Mouse (Mus musculus): Measurements from ENCODE around the gene Rims1. TPM values are rescaled to one million over a fixed set of nuclear protein-coding genes. Genes with fewer than 3 reads are reported as not detected.

Rims1 gene
- polyA plus RNA-seq, 1 experiment from 2014 or later: 0.15 TPM

- WGBS (ENCODE audit: insufficient replicate concordance): 63% methylated on average over 4 of the region's 4 CpGs
- no peak for ATAC-seq (ENCODE audit: low read depth)
- Histone ChIP-seq H3K27me3 (no peaks in the 10 kb centered on the region), H3K36me3 (no peaks in the 10 kb centered on the region), H3K4me1 (replicated peaks) (no peaks in the 10 kb centered on the region), H3K4me2 (no peak overlapping the region), H3K9me3 (replicated peaks) (no peaks in the 10 kb centered on the region), H3K9ac (no peak overlapping the region), H3K27ac (no peak overlapping the region), H3K4me3 (replicated peaks) (no peak overlapping the region)
- DNase-seq: no peak
Observed at GRCm38 (mm10) chr1:22763376-22763775, 42.4 kb downstream of the Rims1 start.

- no peak overlapping the region for H3K9ac ChIP-seq
- H3K36me3 ChIP-seq: no peaks in the 10 kb centered on the region
- H3K4me2 ChIP-seq: no peak overlapping the region
- no peak overlapping the region for H3K4me3 ChIP-seq (replicated peaks)
- ATAC-seq (ENCODE audit: low read depth) (no peak), DNase-seq (no peak)
- 72% methylated on average over 5 of the region's 5 CpGs for WGBS (ENCODE audit: insufficient replicate concordance)
- no peak overlapping the region for H3K27ac ChIP-seq
- no peaks in the 10 kb centered on the region for H3K27me3 ChIP-seq
- H3K4me1 ChIP-seq (replicated peaks): no peaks in the 10 kb centered on the region
- H3K9me3 ChIP-seq (replicated peaks): no peaks in the 10 kb centered on the region
Observed at GRCm38 (mm10) chr1:22762780-22763179, 43.0 kb downstream of the Rims1 start.

- H3K36me3 ChIP-seq: no peaks in the 10 kb centered on the region
- H3K4me3 ChIP-seq (replicated peaks): no peak overlapping the region
- no peak overlapping the region for H3K27ac ChIP-seq
- no peak for DNase-seq
- WGBS (ENCODE audit: insufficient replicate concordance): 34% methylated on average over 2 of the region's 2 CpGs
- no peak overlapping the region for H3K4me2 ChIP-seq
- no peaks in the 10 kb centered on the region for H3K27me3 ChIP-seq
- ATAC-seq (ENCODE audit: low read depth): no peak
- H3K9ac ChIP-seq: no peak overlapping the region
- H3K9me3 ChIP-seq (replicated peaks): no peaks in the 10 kb centered on the region
- no peaks in the 10 kb centered on the region for H3K4me1 ChIP-seq (replicated peaks)
Observed at GRCm38 (mm10) chr1:22750536-22750935, 55.3 kb downstream of the Rims1 start.

- no peaks in the 10 kb centered on the region for H3K36me3 ChIP-seq
- H3K27me3 ChIP-seq: no peaks in the 10 kb centered on the region
- no peaks in the 10 kb centered on the region for H3K4me1 ChIP-seq (replicated peaks)
- H3K4me3 ChIP-seq (replicated peaks): no peak overlapping the region
- no peak for DNase-seq
- H3K27ac ChIP-seq: no peak overlapping the region
- no peak for ATAC-seq (ENCODE audit: low read depth)
- no peak overlapping the region for H3K4me2 ChIP-seq
- no peak overlapping the region for H3K9ac ChIP-seq
- no peaks in the 10 kb centered on the region for H3K9me3 ChIP-seq (replicated peaks)
- WGBS (ENCODE audit: insufficient replicate concordance): 68% methylated on average over 5 of the region's 5 CpGs
Observed at GRCm38 (mm10) chr1:22744655-22745054, 61.1 kb downstream of the Rims1 start.

GRCm38 (mm10) chr1:22737491-22737890 lies 68.3 kb downstream of the Rims1 start:
- no peak for DNase-seq

GRCm38 (mm10) chr1:22734429-22734828 lies 71.4 kb downstream of the Rims1 start:
- H3K27me3 ChIP-seq: no peaks in the 10 kb centered on the region
- H3K36me3 ChIP-seq: no peaks in the 10 kb centered on the region
- DNase-seq (no peak), ATAC-seq (ENCODE audit: low read depth) (no peak)
- 67% methylated on average over 2 of the region's 2 CpGs for WGBS (ENCODE audit: insufficient replicate concordance)
- H3K4me3 ChIP-seq (replicated peaks): no peak overlapping the region
- H3K9ac ChIP-seq: no peak overlapping the region
- no peak overlapping the region for H3K27ac ChIP-seq
- H3K4me2 ChIP-seq: no peak overlapping the region
- no peaks in the 10 kb centered on the region for H3K4me1 ChIP-seq (replicated peaks)
- H3K9me3 ChIP-seq (replicated peaks): no peaks in the 10 kb centered on the region

More at GRCm38 (mm10) chr1:22737491-22737890, 68.3 kb downstream of the Rims1 start:
- no peak for ATAC-seq (ENCODE audit: low read depth)
- no peaks in the 10 kb centered on the region for H3K27me3 ChIP-seq
- no peaks in the 10 kb centered on the region for H3K9me3 ChIP-seq (replicated peaks)
- H3K4me1 ChIP-seq (replicated peaks): no peaks in the 10 kb centered on the region
- no peak overlapping the region for H3K27ac ChIP-seq
- H3K4me3 ChIP-seq (replicated peaks): no peak overlapping the region
- 65% methylated on average over 6 of the region's 6 CpGs for WGBS (ENCODE audit: insufficient replicate concordance)
- no peak overlapping the region for H3K9ac ChIP-seq
- H3K36me3 ChIP-seq: no peaks in the 10 kb centered on the region
- no peak overlapping the region for H3K4me2 ChIP-seq

- WGBS (ENCODE audit: insufficient replicate concordance): 67% methylated on average over 1 of the region's 1 CpGs
- Histone ChIP-seq H3K27me3 (no peaks in the 10 kb centered on the region), H3K4me1 (replicated peaks) (no peaks in the 10 kb centered on the region), H3K27ac (no peak overlapping the region), H3K4me3 (replicated peaks) (no peak overlapping the region), H3K9ac (no peak overlapping the region), H3K36me3 (no peaks in the 10 kb centered on the region), H3K9me3 (replicated peaks) (no peaks in the 10 kb centered on the region), H3K4me2 (no peak overlapping the region)
- no peak for ATAC-seq (ENCODE audit: low read depth)
- DNase-seq: no peak
Observed at GRCm38 (mm10) chr1:22733281-22733680, 72.5 kb downstream of the Rims1 start.

- Histone ChIP-seq H3K27me3 (no peaks in the 10 kb centered on the region), H3K9ac (no peak overlapping the region), H3K4me1 (replicated peaks) (no peaks in the 10 kb centered on the region), H3K27ac (no peak overlapping the region), H3K9me3 (replicated peaks) (no peaks in the 10 kb centered on the region), H3K4me3 (replicated peaks) (no peak overlapping the region), H3K36me3 (no peaks in the 10 kb centered on the region), H3K4me2 (no peak overlapping the region)
- WGBS (ENCODE audit: insufficient replicate concordance): 50% methylated on average over 4 of the region's 4 CpGs
- no peak for ATAC-seq (ENCODE audit: low read depth)
- DNase-seq: no peak
Observed at GRCm38 (mm10) chr1:22728207-22728606, 77.6 kb downstream of the Rims1 start.

- no peaks in the 10 kb centered on the region for H3K36me3 ChIP-seq
- DNase-seq (no peak), ATAC-seq (ENCODE audit: low read depth) (no peak)
- no peak overlapping the region for H3K4me3 ChIP-seq (replicated peaks)
- no peaks in the 10 kb centered on the region for H3K4me1 ChIP-seq (replicated peaks)
- H3K9ac ChIP-seq: no peak overlapping the region
- H3K4me2 ChIP-seq: no peak overlapping the region
- no peaks in the 10 kb centered on the region for H3K9me3 ChIP-seq (replicated peaks)
- H3K27me3 ChIP-seq: no peaks in the 10 kb centered on the region
- H3K27ac ChIP-seq: no peak overlapping the region
Observed at GRCm38 (mm10) chr1:22721706-22722105, 84.1 kb downstream of the Rims1 start.

GRCm38 (mm10) chr1:22720714-22721113 lies 85.1 kb downstream of the Rims1 start:
- DNase-seq (no peak), ATAC-seq (ENCODE audit: low read depth) (no peak)
- Histone ChIP-seq H3K9me3 (replicated peaks) (no peaks in the 10 kb centered on the region), H3K4me2 (no peak overlapping the region), H3K36me3 (no peaks in the 10 kb centered on the region), H3K4me1 (replicated peaks) (no peaks in the 10 kb centered on the region), H3K27ac (no peak overlapping the region), H3K4me3 (replicated peaks) (no peak overlapping the region), H3K27me3 (no peaks in the 10 kb centered on the region), H3K9ac (no peak overlapping the region)
- 41% methylated on average over 2 of the region's 2 CpGs for WGBS (ENCODE audit: insufficient replicate concordance)

- 33% methylated on average over 2 of the region's 2 CpGs for WGBS (ENCODE audit: insufficient replicate concordance)
- DNase-seq (no peak), ATAC-seq (ENCODE audit: low read depth) (no peak)
- Histone ChIP-seq H3K27ac (no peak overlapping the region), H3K27me3 (no peaks in the 10 kb centered on the region), H3K4me1 (replicated peaks) (no peaks in the 10 kb centered on the region), H3K4me3 (replicated peaks) (no peak overlapping the region), H3K9ac (no peak overlapping the region), H3K36me3 (no peaks in the 10 kb centered on the region), H3K9me3 (replicated peaks) (no peaks in the 10 kb centered on the region), H3K4me2 (no peak overlapping the region)
Observed at GRCm38 (mm10) chr1:22709461-22709860, 96.3 kb downstream of the Rims1 start.

- no peaks in the 10 kb centered on the region for H3K36me3 ChIP-seq
- H3K27ac ChIP-seq: no peak overlapping the region
- H3K4me1 ChIP-seq (replicated peaks): no peaks in the 10 kb centered on the region
- DNase-seq (no peak), ATAC-seq (ENCODE audit: low read depth) (no peak)
- no peak overlapping the region for H3K4me3 ChIP-seq (replicated peaks)
- H3K9me3 ChIP-seq (replicated peaks): no peaks in the 10 kb centered on the region
- no peaks in the 10 kb centered on the region for H3K27me3 ChIP-seq
- H3K4me2 ChIP-seq: no peak overlapping the region
- WGBS (ENCODE audit: insufficient replicate concordance): 46% methylated on average over 1 of the region's 1 CpGs
- no peak overlapping the region for H3K9ac ChIP-seq
Observed at GRCm38 (mm10) chr1:22695046-22695445, 110.7 kb downstream of the Rims1 start.

Data from liver, embryonic 13.5 days (tissue).